Mouse (Mus musculus): Measurements from ENCODE around the gene Uprt.

DNA sequence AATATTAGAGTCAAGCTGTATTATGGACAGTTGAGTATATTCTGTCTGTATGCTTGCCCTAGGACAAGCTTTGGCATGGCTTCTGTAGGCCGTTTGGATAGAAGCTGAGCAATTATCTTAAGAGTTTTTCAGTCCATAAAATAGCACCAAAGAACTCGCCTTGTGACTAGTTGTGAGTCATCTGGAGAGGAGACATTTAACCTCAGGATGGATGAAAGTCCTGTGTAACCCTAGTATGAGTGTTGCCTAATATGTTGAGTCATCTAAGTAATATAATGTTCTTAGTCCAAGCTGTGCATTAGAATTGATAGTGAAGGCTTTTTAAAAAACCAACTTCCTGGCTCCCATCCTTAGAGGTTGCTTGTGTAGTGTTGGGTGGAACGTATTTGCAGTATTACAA lies 5.4 kb downstream of the Uprt start:
- TF ChIP-seq CTCF (IDR thresholded peaks at IDR 0.05; ENCODE audit: borderline replicate concordance, control insufficient read depth, extremely low read depth, insufficient read depth, low read length, poor library complexity) (no peak), POLR2A (IDR thresholded peaks at IDR 0.05; ENCODE audit: control insufficient read depth, extremely low read depth, insufficient read depth, low read length, poor library complexity) (no peak)
